In the genomic region with DNA sequence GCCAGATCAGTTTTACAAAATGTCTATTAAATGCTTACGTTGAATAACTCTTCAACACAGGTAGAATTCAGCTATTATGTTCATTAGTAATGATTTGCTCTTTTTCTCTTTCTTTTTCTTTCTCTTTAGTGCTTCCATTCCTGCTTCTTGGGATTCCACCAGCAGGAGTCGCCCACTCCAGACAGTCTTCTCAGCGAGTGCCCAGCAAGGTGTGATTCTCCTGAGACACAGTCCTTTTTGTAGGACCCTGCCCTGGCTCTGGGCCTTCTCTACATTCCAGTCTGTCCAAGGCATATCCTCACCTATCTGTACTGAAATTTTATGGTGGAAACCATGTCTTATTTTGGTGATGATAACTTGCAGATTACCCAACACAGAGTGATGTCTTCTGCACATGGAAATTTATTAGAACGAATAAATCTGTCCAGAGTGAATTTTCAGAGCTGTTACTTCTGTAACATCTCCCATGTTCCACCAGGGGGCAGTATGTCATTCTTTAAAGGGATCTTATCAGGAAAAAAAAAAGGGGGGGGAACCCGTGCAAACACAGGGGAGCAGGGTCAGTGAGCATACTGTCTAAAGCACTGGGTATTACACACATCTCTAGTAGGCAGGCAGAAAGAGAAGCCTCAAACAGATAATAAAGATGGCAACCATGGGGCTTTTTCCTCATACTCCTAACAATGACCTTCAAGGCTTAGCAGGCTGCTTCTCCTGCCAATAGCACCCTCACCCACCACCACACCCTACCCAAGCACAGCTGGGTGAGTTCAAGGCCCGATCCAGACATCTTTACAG, we compare ENCODE assay signal across 8 mouse cellular contexts. TPM values are rescaled to one million over a fixed set of nuclear protein-coding genes. Genes with fewer than 3 reads are reported as not detected.
A peak's percentile ranks its signal among the peaks of the same experiment; 100 is the strongest.
DNase-seq lines count a peak whose midpoint lies in the region; ATAC-seq and TF ChIP-seq lines count a peak whose summit lies in the region.

No protein-coding gene starts in this region.

- H3K4me3 ChIP-seq in intestine, embryonic 16.5 days (ENCODE audit: low read length) = no peak overlapping the region
- H3K4me3 ChIP-seq in midbrain, embryonic 13.5 days (replicated peaks) = no peak overlapping the region

- H3K4me2 ChIP-seq in intestine, embryonic 16.5 days (ENCODE audit: low read depth, low read length) = no peak overlapping the region
- no peak overlapping the region for H3K4me2 ChIP-seq in midbrain, embryonic 13.5 days (replicated peaks)

- H3K27ac ChIP-seq in intestine, embryonic 16.5 days (ENCODE audit: low read length) = peak overlapping the region; percentile 50; the same call in 1 of the 2 replicates
- no peak overlapping the region for H3K27ac ChIP-seq in midbrain, embryonic 13.5 days

- peaks cover 12% of the 10 kb centered on the region for H3K4me1 ChIP-seq in intestine, embryonic 16.5 days (ENCODE audit: control insufficient read depth, insufficient read depth, low read length)
- no peaks in the 10 kb centered on the region for H3K4me1 ChIP-seq in midbrain, embryonic 13.5 days (replicated peaks)

- DNase-seq in heart, postnatal 4 days = peak; percentile 5
- DNase-seq in heart, postnatal 36 days = no peak
- DNase-seq in Patski (ENCODE audit: low read depth, low spot score) = no peak
- no peak for DNase-seq in layer of hippocampus, postnatal 36 days
- no peak for DNase-seq in layer of hippocampus, postnatal 25 days (ENCODE audit: extremely low spot score in 1 of 2, low spot score in 1 of 2)
- no peak for DNase-seq in layer of hippocampus, adult 9-10 months (ENCODE audit: low spot score)

- intact Hi-C loops in heart, postnatal 36 days (cut with DNase I) = loop anchor here (2.0 to 5.0 kb wide), 3 partner anchors 79 to 379 kb away; no protein-coding TSS in a partner anchor

- WGBS in intestine, embryonic 16.5 days = 39% methylated on average over 6 of the region's 6 CpGs
- WGBS in midbrain, embryonic 13.5 days = 42% methylated on average over 6 of the region's 6 CpGs

- no peak overlapping the region for H3K9ac ChIP-seq in intestine, embryonic 16.5 days (ENCODE audit: low read depth, low read length)
- no peak overlapping the region for H3K9ac ChIP-seq in midbrain, embryonic 13.5 days (replicated peaks)

- POLR2A ChIA-PET in Patski (lab: Charles Lee) = interaction anchor here (0.6 to 0.7 kb wide), 2 partner anchors 81 to 165 kb away, joined by 3 read pairs; no protein-coding TSS in a partner anchor

- H3K27me3 ChIP-seq in Patski = no peaks in the 10 kb centered on the region
- H3K27me3 ChIP-seq in intestine, embryonic 16.5 days (replicated peaks; ENCODE audit: control insufficient read depth, insufficient read depth, low read length) = no peaks in the 10 kb centered on the region
- no peaks in the 10 kb centered on the region for H3K27me3 ChIP-seq in midbrain, embryonic 13.5 days

- no peaks in the 10 kb centered on the region for H3K9me3 ChIP-seq in intestine, embryonic 16.5 days (ENCODE audit: control insufficient read depth, low read length)
- H3K9me3 ChIP-seq in midbrain, embryonic 13.5 days = no peaks in the 10 kb centered on the region

- H3K36me3 ChIP-seq in intestine, embryonic 16.5 days (ENCODE audit: control insufficient read depth, insufficient read depth, low read length) = no peaks in the 10 kb centered on the region
- no peaks in the 10 kb centered on the region for H3K36me3 ChIP-seq in midbrain, embryonic 13.5 days

- no peak for ATAC-seq in Patski
- ATAC-seq in intestine, embryonic 16.5 days = peak; percentile 36
- peak; percentile 66 for ATAC-seq in midbrain, embryonic 13.5 days

- in situ Hi-C loops in Patski (cut with MboI; ENCODE audit: low pct_unique_long_range_greater_than_20kb) = loop anchor here (5.0 to 25.0 kb wide), 4 partner anchors 82 to 614 kb away; no protein-coding TSS in a partner anchor

- peak; percentile 44 for TF ChIP-seq CTCF in Patski (IDR thresholded peaks at IDR 0.05)

- CTCF ChIA-PET in Patski (lab: Charles Lee) = interaction anchor here (0.6 to 2.7 kb wide), 19 partner anchors 10 to 380 kb away, joined by 3 to 18 read pairs (median 4); a partner anchor contains a TSS

RNA-seq across cellular contexts. Expression of a gene that starts 37.4 kb away (rescaled TPM):
- 1 to 10 TPM; 2.4 to 2.8 TPM for total RNA-seq in heart, postnatal 4 days (2021)
- total RNA-seq in heart, postnatal 36 days (2021) = 1 to 10 TPM; 1.8 to 1.9 TPM
- polyA plus RNA-seq in Patski (2021) = 15.0 TPM
- 19.5 and 22.4 TPM in 2 replicates for polyA plus RNA-seq in intestine, embryonic 16.5 days (2015; fragmentation: Nextera tagmentation; extraction: Ambion mirVana)
- polyA plus RNA-seq in midbrain, embryonic 13.5 days (2015; fragmentation: Nextera tagmentation; extraction: Ambion mirVana) = 6.1 TPM in 2 replicates
- total RNA-seq in layer of hippocampus, postnatal 36 days (2021) = 10 to 100 TPM; 30.0 to 35.1 TPM
- total RNA-seq in layer of hippocampus, postnatal 25 days (2021) = 10 to 100 TPM; 25.1 to 30.2 TPM

RNA-seq across cellular contexts. Expression of a gene that starts 39.1 kb away (rescaled TPM):
- under 1 TPM; 0.43 to 0.52 TPM for total RNA-seq in heart, postnatal 4 days (2021)
- under 1 TPM in 1 of 2 experiments, not detected in 1; 0.19 TPM for total RNA-seq in heart, postnatal 36 days (2021)
- polyA plus RNA-seq in Patski (2021) = 0.36 TPM
- not detected in 2 replicates for polyA plus RNA-seq in intestine, embryonic 16.5 days (2015; fragmentation: Nextera tagmentation; extraction: Ambion mirVana)
- polyA plus RNA-seq in midbrain, embryonic 13.5 days (2015; fragmentation: Nextera tagmentation; extraction: Ambion mirVana) = 0.20 and 0.28 TPM in 2 replicates
- under 1 TPM; 0.37 to 0.46 TPM for total RNA-seq in layer of hippocampus, postnatal 36 days (2021)
- under 1 TPM; 0.54 to 0.79 TPM for total RNA-seq in layer of hippocampus, postnatal 25 days (2021)

Comparison
In these comparisons a context has a peak if more than half of its experiments do, and no peak if none do; other contexts are left out.
1. RNA of a gene that starts 37.4 kb away (total RNA-seq): 30.0 to 35.1 TPM in layer of hippocampus, postnatal 36 days and 25.1 to 30.2 TPM in layer of hippocampus, postnatal 25 days; 2.4 to 2.8 TPM in heart, postnatal 4 days and 1.8 to 1.9 TPM in heart, postnatal 36 days; every median in the first group is over 4 times any median in the second.